Mouse (Mus musculus): ENCODE data around the gene Sapcd1.
A peak's percentile ranks its signal among the peaks of the same experiment; 100 is the strongest.

Sapcd1 gene

GRCm38 (mm10) chr17:34980655-34981054 is 47.2 kb downstream of the Sapcd1 start:
- peak in 1 of 2 experiments; percentile 57 for DNase-seq (ENCODE audit: low spot score in 2 of 2)

DNA sequence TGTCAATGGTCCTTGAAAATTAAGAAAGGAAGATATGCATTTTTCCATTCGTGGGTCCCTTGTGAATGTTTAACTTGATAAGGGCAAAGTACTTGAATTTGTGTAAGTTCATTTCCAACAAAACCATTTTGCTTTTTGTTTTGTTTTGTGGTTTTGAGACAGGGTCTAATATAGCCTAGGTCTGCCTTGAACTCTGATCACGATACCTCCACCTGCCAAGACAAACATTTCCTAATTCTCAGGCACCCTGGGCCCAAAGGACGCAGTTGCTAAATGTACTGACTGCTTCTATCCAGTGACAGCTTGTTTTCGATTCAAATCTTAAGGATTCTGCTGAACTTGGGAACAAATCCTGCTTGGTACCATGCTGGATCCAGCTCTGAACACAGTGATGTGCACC is 48.2 kb downstream of the Sapcd1 start:
- no peak for DNase-seq (ENCODE audit: low spot score in 2 of 2)

DNA sequence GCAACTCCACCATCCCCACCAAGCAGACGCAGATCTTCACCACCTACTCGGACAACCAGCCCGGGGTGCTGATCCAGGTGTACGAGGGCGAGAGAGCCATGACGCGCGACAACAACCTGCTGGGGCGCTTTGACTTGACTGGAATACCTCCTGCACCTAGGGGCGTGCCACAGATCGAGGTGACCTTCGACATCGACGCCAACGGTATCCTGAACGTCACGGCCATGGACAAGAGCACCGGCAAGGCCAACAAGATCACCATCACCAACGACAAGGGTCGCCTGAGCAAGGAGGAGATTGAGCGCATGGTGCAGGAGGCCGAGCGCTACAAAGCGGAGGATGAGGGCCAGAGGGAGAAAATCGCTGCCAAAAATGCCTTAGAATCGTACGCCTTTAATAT is 49.6 kb downstream of the Sapcd1 start:
- DNase-seq (ENCODE audit: low spot score in 2 of 2), result no peak

DNA sequence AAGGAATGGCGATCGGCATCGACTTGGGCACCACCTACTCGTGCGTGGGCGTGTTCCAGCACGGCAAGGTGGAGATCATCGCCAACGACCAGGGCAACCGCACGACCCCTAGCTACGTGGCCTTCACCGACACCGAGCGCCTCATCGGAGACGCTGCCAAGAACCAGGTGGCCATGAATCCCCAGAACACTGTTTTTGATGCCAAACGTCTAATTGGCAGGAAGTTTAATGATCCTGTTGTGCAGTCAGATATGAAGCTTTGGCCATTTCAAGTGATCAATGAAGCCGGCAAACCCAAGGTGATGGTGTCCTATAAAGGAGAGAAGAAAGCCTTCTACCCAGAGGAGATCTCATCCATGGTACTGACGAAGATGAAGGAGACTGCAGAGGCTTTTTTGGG is 50.8 kb downstream of the Sapcd1 start:
- DNase-seq (ENCODE audit: low spot score in 2 of 2), result no peak

Measured in heart, adult 9 months (tissue).